Mouse (Mus musculus): ENCODE measurements around the gene Tex52. TPM values are rescaled to one million over a fixed set of nuclear protein-coding genes. Genes with fewer than 3 reads are reported as not detected.
"Not testable (repeated sequence)": the region's sequence is repeated elsewhere in the genome, so short reads cannot be mapped to it uniquely, and the experiment has no call there.

Gene Tex52
- total and polyA plus RNA-seq, 3 experiments: not detected

DNA sequence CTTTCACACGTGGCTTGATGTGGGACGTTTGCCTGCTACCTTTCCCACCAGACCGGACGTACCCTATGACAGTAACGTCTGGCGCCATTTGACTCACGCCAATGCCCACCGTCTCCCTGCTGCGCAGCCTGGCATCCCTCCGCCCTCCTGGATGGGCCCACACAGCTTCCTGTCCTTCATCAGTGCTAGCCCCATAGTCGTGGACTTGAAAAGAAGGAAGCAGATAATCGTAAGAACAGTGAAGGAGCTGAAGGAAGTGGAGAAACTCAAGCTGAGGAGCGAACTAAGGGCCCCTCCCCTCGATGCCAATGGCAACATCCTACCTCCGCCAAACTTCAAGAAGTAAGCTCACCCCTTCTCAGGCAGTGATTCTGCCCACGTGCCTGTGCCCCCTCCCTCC lies 4.4 kb downstream of the Tex52 start:
- Histone ChIP-seq H3K36me3 (replicated peaks in 1 of 2; ENCODE audit: control insufficient read depth in 1 of 2, insufficient read depth in 1 of 2, low read length in 1 of 2) (peaks cover 5 to 22% of the 10 kb centered on the region in 2 experiments), H3K9me3 (replicated peaks; ENCODE audit: low read length) (no peaks in the 10 kb centered on the region), H3K4me2 (ENCODE audit: insufficient read depth, low read depth, poor library complexity, severe bottlenecking) (no peak overlapping the region), H3K79me2 (replicated peaks; ENCODE audit: control insufficient read depth, extremely low read depth, insufficient read depth, poor library complexity, severe bottlenecking) (no peaks in the 10 kb centered on the region), H3K27ac (ENCODE audit: insufficient read depth, low read depth) (no peak overlapping the region), H3K4me3 (replicated peaks in 1 of 3; ENCODE audit: low read depth in 2 of 3, low read length in 2 of 3, poor library complexity in 1 of 3) (no peak overlapping the region), H3K27me3 (replicated peaks) (no peaks in the 10 kb centered on the region), H3K9ac (ENCODE audit: insufficient read depth, low read depth) (no peak overlapping the region), H3K4me1 (ENCODE audit: control insufficient read depth in 1 of 2, insufficient read depth in 2 of 2) (peaks cover 8 to 43% of the 10 kb centered on the region in 2 experiments; a peak in 2 of 4 replicates)
- TF ChIP-seq POLR2A (IDR thresholded peaks at IDR 0.05; ENCODE audit: low read depth, low read length) (no peak), PAX5 (IDR thresholded peaks at IDR 0.05; ENCODE audit: low read length) (no peak), BHLHE40 (IDR thresholded peaks at IDR 0.05; ENCODE audit: low read depth, low read length) (no peak), ZC3H11A (IDR thresholded peaks at IDR 0.05; ENCODE audit: low read depth, low read length) (no peak), MYC (IDR thresholded peaks at IDR 0.05; ENCODE audit: low read depth, low read length) (no peak), JUN (IDR thresholded peaks at IDR 0.05; ENCODE audit: insufficient read depth, low read depth, low read length) (no peak), CHD1 (IDR thresholded peaks at IDR 0.05; ENCODE audit: low read depth, low read length) (no peak), CTCF (conservative IDR thresholded peaks at IDR 0.05 in 1 of 2, IDR thresholded peaks at IDR 0.05 in 1 of 2; ENCODE audit: low read depth in 2 of 2, low read length in 2 of 2) (no peak), ETS1 (conservative IDR thresholded peaks at IDR 0.05; ENCODE audit: low read depth, low read length) (no peak), E2F4 (IDR thresholded peaks at IDR 0.05; ENCODE audit: insufficient replicate concordance, low read depth, low read length) (no peak), POLR2AphosphoS2 (IDR thresholded peaks at IDR 0.05; ENCODE audit: low read depth, low read length) (no peak)
- in situ Hi-C loops (cut with MboI; ENCODE audit: low pct_ligation_motif_present, low pct_unique_long_range_greater_than_20kb, low sequenced_read_pairs) (no loop called here), dilution Hi-C loops (cut with MboI; ENCODE audit: extremely low pct_ligation_motif_present, extremely low pct_unique_long_range_greater_than_20kb, low sequenced_read_pairs) (no loop called here)
- DNase-seq (ENCODE audit: extremely low read depth): no peak

GRCm38 (mm10) chr6:128380594-128381167 lies 5.4 kb downstream of the Tex52 start:
- dilution Hi-C loops (cut with MboI; ENCODE audit: extremely low pct_ligation_motif_present, extremely low pct_unique_long_range_greater_than_20kb, low sequenced_read_pairs): not testable (repeated sequence)

GRCm38 (mm10) chr6:128381254-128381653 lies 6.0 kb downstream of the Tex52 start:
- peak; percentile 84 for TF ChIP-seq BHLHE40 (IDR thresholded peaks at IDR 0.05; ENCODE audit: low read depth, low read length)
- peak; percentile 70 for TF ChIP-seq IRF4 (IDR thresholded peaks at IDR 0.05; ENCODE audit: low read depth, low read length)
- no peak for TF ChIP-seq JUND (conservative IDR thresholded peaks at IDR 0.05; ENCODE audit: low read depth, low read length)
- no peak for TF ChIP-seq CHD1 (IDR thresholded peaks at IDR 0.05; ENCODE audit: low read depth, low read length)
- peaks cover 0 to 10% of the 10 kb centered on the region in 2 experiments for H3K36me3 ChIP-seq (replicated peaks in 1 of 2; ENCODE audit: control insufficient read depth in 1 of 2, insufficient read depth in 1 of 2, low read length in 1 of 2)
- dilution Hi-C loops (cut with MboI; ENCODE audit: extremely low pct_ligation_motif_present, extremely low pct_unique_long_range_greater_than_20kb, low sequenced_read_pairs) (no loop called here), in situ Hi-C loops (cut with MboI; ENCODE audit: low pct_ligation_motif_present, low pct_unique_long_range_greater_than_20kb, low sequenced_read_pairs) (no loop called here)
- H3K27me3 ChIP-seq (replicated peaks): no peaks in the 10 kb centered on the region
- no peak overlapping the region for H3K4me3 ChIP-seq (replicated peaks in 1 of 3; ENCODE audit: low read depth in 2 of 3, low read length in 2 of 3, poor library complexity in 1 of 3)
- H3K4me2 ChIP-seq (ENCODE audit: insufficient read depth, low read depth, poor library complexity, severe bottlenecking): no peak overlapping the region
- H3K27ac ChIP-seq (ENCODE audit: insufficient read depth, low read depth): no peak overlapping the region
- no peak overlapping the region for H3K9ac ChIP-seq (ENCODE audit: insufficient read depth, low read depth)
- peaks cover 8 to 43% of the 10 kb centered on the region in 2 experiments; a peak in 2 of 4 replicates for H3K4me1 ChIP-seq (ENCODE audit: control insufficient read depth in 1 of 2, insufficient read depth in 2 of 2)
- no peaks in the 10 kb centered on the region for H3K79me2 ChIP-seq (replicated peaks; ENCODE audit: control insufficient read depth, extremely low read depth, insufficient read depth, poor library complexity, severe bottlenecking)
- no peaks in the 10 kb centered on the region for H3K9me3 ChIP-seq (replicated peaks; ENCODE audit: low read length)
- peak; percentile 40 for DNase-seq (ENCODE audit: extremely low read depth)

More at GRCm38 (mm10) chr6:128380594-128381167, 5.4 kb downstream of the Tex52 start:
- in situ Hi-C loops (cut with MboI; ENCODE audit: low pct_ligation_motif_present, low pct_unique_long_range_greater_than_20kb, low sequenced_read_pairs); H3K27ac ChIP-seq (ENCODE audit: insufficient read depth, low read depth); H3K9ac ChIP-seq (ENCODE audit: insufficient read depth, low read depth); H3K4me3 ChIP-seq (replicated peaks in 1 of 3; ENCODE audit: low read depth in 2 of 3, low read length in 2 of 3, poor library complexity in 1 of 3); H3K9me3 ChIP-seq (replicated peaks; ENCODE audit: low read length); H3K4me2 ChIP-seq (ENCODE audit: insufficient read depth, low read depth, poor library complexity, severe bottlenecking); H3K27me3 ChIP-seq (replicated peaks); DNase-seq (ENCODE audit: extremely low read depth); H3K79me2 ChIP-seq (replicated peaks; ENCODE audit: control insufficient read depth, extremely low read depth, insufficient read depth, poor library complexity, severe bottlenecking): not testable (repeated sequence)
- Histone ChIP-seq H3K36me3 (replicated peaks in 1 of 2; ENCODE audit: control insufficient read depth in 1 of 2, insufficient read depth in 1 of 2, low read length in 1 of 2) (peaks cover 0 to 16% of the 10 kb centered on the region in 2 experiments), H3K4me1 (ENCODE audit: control insufficient read depth in 1 of 2, insufficient read depth in 2 of 2) (peaks cover 8 to 43% of the 10 kb centered on the region in 2 experiments; a peak in 2 of 4 replicates)
- peak in 1 of 2 experiments; percentile 20; a peak in 1 of 4 replicates for TF ChIP-seq CTCF (conservative IDR thresholded peaks at IDR 0.05 in 1 of 2, IDR thresholded peaks at IDR 0.05 in 1 of 2; ENCODE audit: low read depth in 2 of 2, low read length in 2 of 2)
